Mouse (Mus musculus) hindbrain, embryonic 15.5 days (tissue): ENCODE measurements around the gene Smap1. TPM values are rescaled to one million over a fixed set of nuclear protein-coding genes. Genes with fewer than 3 reads are reported as not detected.

Experiments used
- ATAC-seq: fragments of 200-750 bp; cut with Nextera tagmentation; 2 replicates; pipeline ENCODE4 v1.8.0; 2017; ENCODE audit warnings: low read depth, moderate number of reproducible peaks, moderate TSS enrichment; ENCODE audit not compliant: low FRiP score
- H3K27ac ChIP-seq: fragments of 300-500 bp; sonication (generic); replicated peaks from 2 replicates; pipeline ENCODE4 v1.5.1; 2015; ENCODE audit warnings: mild to moderate bottlenecking, inconsistent platforms
- H3K27me3 ChIP-seq: fragments of 300-500 bp; sonication (generic); 2 replicates; pipeline ENCODE4 v1.6.1; 2015; ENCODE audit warnings: control low read depth, inconsistent platforms
- H3K36me3 ChIP-seq: fragments of 300-500 bp; sonication (generic); 2 replicates; pipeline ENCODE4 v1.6.1; 2015; ENCODE audit warnings: control low read depth, inconsistent platforms
- H3K4me1 ChIP-seq: fragments of 300-500 bp; sonication (generic); replicated peaks from 2 replicates; pipeline ENCODE4 v1.6.1; 2015; ENCODE audit warnings: control low read depth, inconsistent platforms
- H3K4me2 ChIP-seq: fragments of 300-500 bp; sonication (generic); 2 replicates; pipeline ENCODE4 v1.6.1; 2015; ENCODE audit warnings: moderate library complexity, mild to moderate bottlenecking, inconsistent platforms
- H3K4me3 ChIP-seq: fragments of 300-500 bp; sonication (generic); 2 replicates; pipeline ENCODE4 v1.5.1; 2015; ENCODE audit warnings: mild to moderate bottlenecking, inconsistent platforms
- H3K9ac ChIP-seq: fragments of 300-500 bp; sonication (generic); 2 replicates; pipeline ENCODE4 v1.6.1; 2015; ENCODE audit warnings: inconsistent platforms
- H3K9me3 ChIP-seq: fragments of 300-500 bp; sonication (generic); 2 replicates; pipeline ENCODE4 v1.6.1; 2016; ENCODE audit warnings: control low read depth, inconsistent platforms
- WGBS: fragments of 180-500 bp; shearing (Covaris S2); methylation state at CpG from one replicate; pipeline ENCODE4 v1.1.7; 2015; 5-methylcytosine and 5-hydroxymethylcytosine counted together
- polyA plus RNA-seq: library from polyadenylated mRNA; unstranded; fragments of >200 nt; fragmentation: Nextera tagmentation; extraction: Ambion mirVana; gene quantifications from 2 replicates; pipeline ENCODE4 v1.2.1, GENCODE M21; 2015

Gene Smap1
- polyA plus RNA-seq, 1 experiment from 2014 or later = 132 TPM

GRCm38 (mm10) chr1:23944076-23944475 lies 22.0 kb upstream of the Smap1 start:
- 84% methylated on average over 1 of the region's 1 CpGs for WGBS
- ATAC-seq = no peak

GRCm38 (mm10) chr1:23943146-23943940 lies 21.2 kb upstream of the Smap1 start:
- no peak overlapping the region for H3K4me3 ChIP-seq

More at GRCm38 (mm10) chr1:23944076-23944475, 22.0 kb upstream of the Smap1 start:
- Histone ChIP-seq H3K9ac (no peak overlapping the region), H3K4me1 (peaks cover 6% of the 10 kb centered on the region; the same call in 1 of the 2 replicates), H3K36me3 (no peaks in the 10 kb centered on the region), H3K9me3 (no peaks in the 10 kb centered on the region), H3K4me3 (no peak overlapping the region), H3K27ac (no peak overlapping the region), H3K27me3 (no peaks in the 10 kb centered on the region), H3K4me2 (no peak overlapping the region)

GRCm38 (mm10) chr1:23935408-23935762 lies 13.3 kb upstream of the Smap1 start:
- no peaks in the 10 kb centered on the region for H3K9me3 ChIP-seq
- H3K4me3 ChIP-seq = no peak overlapping the region
- WGBS = 29% methylated on average over 4 of the region's 4 CpGs
- H3K36me3 ChIP-seq = no peaks in the 10 kb centered on the region
- H3K27me3 ChIP-seq = no peaks in the 10 kb centered on the region
- no peaks in the 10 kb centered on the region for H3K4me1 ChIP-seq
- H3K9ac ChIP-seq = no peak overlapping the region
- no peak overlapping the region for H3K4me2 ChIP-seq
- no peak for ATAC-seq
- no peak overlapping the region for H3K27ac ChIP-seq

More at GRCm38 (mm10) chr1:23943146-23943940, 21.2 kb upstream of the Smap1 start:
- WGBS = 66% methylated on average over 3 of the region's 3 CpGs
- H3K9ac ChIP-seq = no peak overlapping the region
- peaks cover under 1% of the 10 kb centered on the region; the same call in 1 of the 2 replicates for H3K4me1 ChIP-seq
- no peaks in the 10 kb centered on the region for H3K9me3 ChIP-seq
- H3K27ac ChIP-seq = no peak overlapping the region
- H3K27me3 ChIP-seq = no peaks in the 10 kb centered on the region
- ATAC-seq = no peak
- H3K36me3 ChIP-seq = no peaks in the 10 kb centered on the region
- H3K4me2 ChIP-seq = no peak overlapping the region

GRCm38 (mm10) chr1:23934669-23935407 lies 12.7 kb upstream of the Smap1 start:
- 52% methylated on average over 8 of the region's 8 CpGs for WGBS

GRCm38 (mm10) chr1:23929410-23929809 lies 7.3 kb upstream of the Smap1 start:
- H3K9ac ChIP-seq = no peak overlapping the region
- WGBS = 90% methylated on average over 6 of the region's 6 CpGs
- no peaks in the 10 kb centered on the region for H3K36me3 ChIP-seq
- no peaks in the 10 kb centered on the region for H3K4me1 ChIP-seq
- no peak for ATAC-seq
- H3K4me3 ChIP-seq = no peak overlapping the region
- no peaks in the 10 kb centered on the region for H3K9me3 ChIP-seq
- no peaks in the 10 kb centered on the region for H3K27me3 ChIP-seq
- no peak overlapping the region for H3K4me2 ChIP-seq
- H3K27ac ChIP-seq = no peak overlapping the region

More at GRCm38 (mm10) chr1:23934669-23935407, 12.7 kb upstream of the Smap1 start:
- Histone ChIP-seq H3K4me3 (no peak overlapping the region), H3K9me3 (no peaks in the 10 kb centered on the region), H3K4me2 (no peak overlapping the region), H3K36me3 (no peaks in the 10 kb centered on the region), H3K9ac (no peak overlapping the region), H3K27me3 (no peaks in the 10 kb centered on the region), H3K27ac (no peak overlapping the region), H3K4me1 (no peaks in the 10 kb centered on the region)
- ATAC-seq = no peak

- Histone ChIP-seq H3K9ac (no peak overlapping the region), H3K36me3 (no peaks in the 10 kb centered on the region), H3K4me3 (no peak overlapping the region), H3K4me1 (no peaks in the 10 kb centered on the region), H3K9me3 (no peaks in the 10 kb centered on the region), H3K4me2 (no peak overlapping the region), H3K27me3 (no peaks in the 10 kb centered on the region), H3K27ac (no peak overlapping the region)
- no peak for ATAC-seq
- WGBS = 90% methylated on average over 3 of the region's 3 CpGs
Measured at GRCm38 (mm10) chr1:23928371-23928770, 6.3 kb upstream of the Smap1 start.

GRCm38 (mm10) chr1:23923779-23924708 lies 1.9 kb upstream of the Smap1 start:
- Histone ChIP-seq H3K9me3 (no peaks in the 10 kb centered on the region), H3K4me2 (no peak overlapping the region), H3K27me3 (no peaks in the 10 kb centered on the region), H3K4me3 (no peak overlapping the region), H3K27ac (no peak overlapping the region), H3K9ac (no peak overlapping the region), H3K4me1 (peaks cover 27% of the 10 kb centered on the region), H3K36me3 (no peaks in the 10 kb centered on the region)
- 87% methylated on average over 7 of the region's 7 CpGs for WGBS
- ATAC-seq = no peak

- no peaks in the 10 kb centered on the region for H3K9me3 ChIP-seq
- H3K4me3 ChIP-seq = peak overlapping the region; percentile 76
- peak overlapping the region; percentile 68 for H3K4me2 ChIP-seq
- no peaks in the 10 kb centered on the region for H3K36me3 ChIP-seq
- H3K9ac ChIP-seq = peak overlapping the region; percentile 83
- peak; percentile 47; the same call in 1 of the 2 replicates for ATAC-seq
- no peaks in the 10 kb centered on the region for H3K27me3 ChIP-seq
- H3K4me1 ChIP-seq = peaks cover 28% of the 10 kb centered on the region
- H3K27ac ChIP-seq = peak overlapping the region; percentile 94
- 25% methylated on average over 9 of the region's 9 CpGs for WGBS
Measured at GRCm38 (mm10) chr1:23922530-23922884, 390 bp upstream of the Smap1 start.

GRCm38 (mm10) chr1:23920275-23920674 lies 1.8 kb downstream of the Smap1 start:
- ATAC-seq = no peak
- no peaks in the 10 kb centered on the region for H3K36me3 ChIP-seq
- peak overlapping the region; percentile 68 for H3K4me2 ChIP-seq
- peaks cover 28% of the 10 kb centered on the region for H3K4me1 ChIP-seq
- no peaks in the 10 kb centered on the region for H3K9me3 ChIP-seq
- WGBS = 19% methylated on average over 2 of the region's 2 CpGs
- peak overlapping the region; percentile 76 for H3K4me3 ChIP-seq
- no peaks in the 10 kb centered on the region for H3K27me3 ChIP-seq
- H3K9ac ChIP-seq = no peak overlapping the region
- H3K27ac ChIP-seq = no peak overlapping the region

GRCm38 (mm10) chr1:23919086-23919485 lies 3.0 kb downstream of the Smap1 start:
- H3K27me3 ChIP-seq = no peaks in the 10 kb centered on the region
- no peaks in the 10 kb centered on the region for H3K9me3 ChIP-seq
- ATAC-seq = no peak
- H3K4me3 ChIP-seq = no peak overlapping the region
- H3K36me3 ChIP-seq = no peaks in the 10 kb centered on the region
- no peak overlapping the region for H3K9ac ChIP-seq
- H3K27ac ChIP-seq = no peak overlapping the region
- H3K4me2 ChIP-seq = no peak overlapping the region
- WGBS = 85% methylated on average over 4 of the region's 4 CpGs
- H3K4me1 ChIP-seq = peaks cover 28% of the 10 kb centered on the region

GRCm38 (mm10) chr1:23915483-23915882 lies 6.6 kb downstream of the Smap1 start:
- WGBS = 96% methylated on average over 4 of the region's 4 CpGs
- no peaks in the 10 kb centered on the region for H3K27me3 ChIP-seq
- H3K4me3 ChIP-seq = no peak overlapping the region
- no peak overlapping the region for H3K9ac ChIP-seq
- no peak for ATAC-seq
- no peak overlapping the region for H3K4me2 ChIP-seq
- H3K36me3 ChIP-seq = no peaks in the 10 kb centered on the region
- no peak overlapping the region for H3K27ac ChIP-seq
- peaks cover 14% of the 10 kb centered on the region for H3K4me1 ChIP-seq
- no peaks in the 10 kb centered on the region for H3K9me3 ChIP-seq
